Mouse (Mus musculus) lung, adult 2 months (tissue): ENCODE data around the gene Gm17087.

Source experiments
- CTCF ChIP-seq: fragments of 200-500 bp; IDR thresholded peaks from 2 replicates; pipeline ENCODE4 v1.5.1; 2011; ENCODE audit warnings: mild to moderate bottlenecking, low read length, control low read depth; ENCODE audit not compliant: insufficient read depth
- POLR2A ChIP-seq: fragments of 200-500 bp; IDR thresholded peaks from 2 replicates; pipeline ENCODE4 v1.6.1; 2011; ENCODE audit warnings: low read depth, mild to moderate bottlenecking, control low read depth, low read length, borderline replicate concordance; ENCODE audit errors: extremely low read depth

DNA sequence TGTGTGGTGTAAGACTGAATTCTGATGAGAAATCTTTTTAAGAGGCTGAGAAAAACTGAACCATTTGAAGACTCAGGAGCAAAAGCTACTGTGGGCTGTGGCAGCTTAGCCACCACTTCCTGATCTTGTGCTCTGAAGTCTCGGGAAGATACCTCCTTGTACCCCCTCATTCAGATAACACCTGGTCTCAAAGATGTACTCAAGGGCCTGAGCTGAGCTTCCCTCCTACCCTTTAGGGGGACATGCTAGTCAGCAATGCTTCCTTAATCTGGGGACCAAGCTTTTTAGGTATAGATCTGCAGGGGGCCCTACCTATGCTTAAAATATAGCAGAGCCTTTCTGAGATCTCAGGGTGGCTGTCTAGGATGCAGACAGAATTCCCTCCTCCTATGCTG lies 3.9 kb downstream of the Gm17087 start:
- TF ChIP-seq POLR2A (no peak), CTCF (no peak)
